Mouse (Mus musculus) MEL (cell line): ENCODE results near the gene Ubxn1.

Experiments used
- CTCF ChIP-seq, 3 experiments: IDR thresholded peaks in 2 of 3; conservative IDR thresholded peaks in 1 of 3; 2 replicates each; pipeline ENCODE4 v1.5.1; 2011 to 2012; ENCODE audit warnings: low read length in 3 of 3, low read depth in 2 of 3, mild to moderate bottlenecking in 2 of 3, improper control_type of control experiment in 1 of 3, inconsistent platforms in 1 of 3, mixed read lengths in 1 of 3, moderate library complexity in 1 of 3; ENCODE audit not compliant: control insufficient read depth in 1 of 3, insufficient read depth in 1 of 3, poor library complexity in 1 of 3, severe bottlenecking in 1 of 3
- TBP ChIP-seq: IDR thresholded peaks from 2 replicates; pipeline ENCODE4 v1.8.0; 2011; ENCODE audit warnings: low read depth, low read length, improper control_type of control experiment
- USF1 ChIP-seq: IDR thresholded peaks from 2 replicates; pipeline ENCODE4 v1.6.1; 2014; ENCODE audit warnings: low read depth, mild to moderate bottlenecking, inconsistent platforms, low read length, improper control_type of control experiment, moderate library complexity

- TF ChIP-seq CTCF (IDR thresholded peaks at IDR 0.05 in 2 of 3, conservative IDR thresholded peaks at IDR 0.05 in 1 of 3; ENCODE audit: control insufficient read depth in 1 of 3, insufficient read depth in 1 of 3, low read depth in 2 of 3, low read length in 3 of 3, poor library complexity in 1 of 3, severe bottlenecking in 1 of 3) (no peak), TBP (no peak), USF1 (no peak)
Observed at GRCm38 (mm10) chr19:8895397-8895960, 24.2 kb downstream of the Ubxn1 start.
